Mouse (Mus musculus): ENCODE measurements around the gene Il16. TPM values are rescaled to one million over a fixed set of nuclear protein-coding genes. Genes with fewer than 3 reads are reported as not detected.

Il16 gene
- polyA plus RNA-seq (2014; fragmentation: Illumina TruSeq; extraction: RNeasy Lipid Tissue Mini Kit (QIAGEN cat#74804); ENCODE audit: insufficient read depth, low read depth, low replicate concordance), result 16.1 TPM

GRCm38 (mm10) chr7:83745413-83746106 lies at the start of gene Il16:
Il16 (minus strand) TSS chr7:83745726.

DNA sequence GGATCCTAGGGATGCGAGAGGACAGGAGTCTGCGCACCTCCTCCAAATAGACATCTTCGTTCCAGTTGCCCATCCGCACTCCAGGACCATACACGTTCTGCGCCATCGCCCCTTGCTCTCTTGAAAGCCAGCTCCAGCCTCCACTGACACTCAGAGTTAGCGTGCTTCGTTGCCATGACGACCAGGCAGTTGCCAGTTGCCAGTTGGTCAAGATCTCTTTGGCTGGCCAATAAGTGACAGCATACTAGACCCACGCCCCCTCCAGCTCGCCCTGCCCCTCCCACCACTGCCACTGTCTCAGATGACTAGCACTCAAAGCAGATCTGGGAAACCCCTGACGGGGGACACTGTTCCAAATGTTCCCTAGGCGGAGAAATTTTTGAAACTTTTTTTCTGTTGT lies 49.2 kb upstream of the Il16 start, which contains the start of gene Cfap161:
TSS of gene Cfap161 (minus strand) at position 176 of the 400 bp plus-strand sequence.

GRCm38 (mm10) chr7:83631828-83632681 lies 113.5 kb downstream of the Il16 start, which contains the start of gene Stard5:
Stard5 (plus strand) TSS chr7:83631959.

Other genes starting within 250 kb of the Il16 start
- not detected for gene Tmc3, start 160.8 kb downstream of the Il16 start, polyA plus RNA-seq (2014; fragmentation: Illumina TruSeq; extraction: RNeasy Lipid Tissue Mini Kit (QIAGEN cat#74804); ENCODE audit: insufficient read depth, low read depth, low replicate concordance)
- gene Stard5, start 113.8 kb downstream of the Il16 start, polyA plus RNA-seq (2014; fragmentation: Illumina TruSeq; extraction: RNeasy Lipid Tissue Mini Kit (QIAGEN cat#74804); ENCODE audit: insufficient read depth, low read depth, low replicate concordance), result 11.2 TPM
- 14.3 TPM for gene Cfap161, start 49.2 kb upstream of the Il16 start, polyA plus RNA-seq (2014; fragmentation: Illumina TruSeq; extraction: RNeasy Lipid Tissue Mini Kit (QIAGEN cat#74804); ENCODE audit: insufficient read depth, low read depth, low replicate concordance)
- gene Tlnrd1, start 138.6 kb upstream of the Il16 start, polyA plus RNA-seq (2014; fragmentation: Illumina TruSeq; extraction: RNeasy Lipid Tissue Mini Kit (QIAGEN cat#74804); ENCODE audit: insufficient read depth, low read depth, low replicate concordance), result 14.8 TPM
- 47.1 TPM for gene Mesd, start 138.7 kb upstream of the Il16 start, polyA plus RNA-seq (2014; fragmentation: Illumina TruSeq; extraction: RNeasy Lipid Tissue Mini Kit (QIAGEN cat#74804); ENCODE audit: insufficient read depth, low read depth, low replicate concordance)

Data from lung, adult 10 weeks (tissue).